Mouse (Mus musculus): ENCODE results near the gene Serpina11.
"Not testable (repeated sequence)": the region's sequence is repeated elsewhere in the genome, so short reads cannot be mapped to it uniquely, and the experiment has no call there.

Gene Serpina11

DNA sequence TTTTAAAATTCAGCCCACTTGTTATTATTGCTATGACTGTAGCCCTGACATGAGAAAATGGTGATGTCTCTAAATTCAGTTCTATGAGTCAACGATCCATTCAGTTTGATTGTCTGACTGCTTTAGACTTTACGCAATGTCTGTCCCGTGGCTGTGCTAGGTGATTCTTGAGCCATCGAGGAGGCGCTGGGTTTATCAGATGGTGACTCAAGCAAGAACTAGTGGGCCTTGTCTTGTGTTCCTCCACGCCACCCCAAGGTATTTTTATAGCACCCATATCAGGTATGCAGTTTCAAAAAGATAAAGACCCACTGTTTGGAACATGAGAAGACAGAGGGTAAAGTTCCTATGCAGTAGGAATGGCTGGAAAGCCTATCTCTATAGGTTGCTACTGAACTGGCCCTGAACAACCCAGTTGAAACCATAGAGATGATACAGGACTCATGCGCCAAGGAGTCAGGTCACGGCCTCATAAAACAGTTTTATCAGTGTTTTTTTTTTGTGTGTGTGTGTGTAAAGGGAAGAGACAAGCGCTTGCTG, 20.1 kb downstream of the Serpina11 start:
- DNase-seq: no peak

DNA sequence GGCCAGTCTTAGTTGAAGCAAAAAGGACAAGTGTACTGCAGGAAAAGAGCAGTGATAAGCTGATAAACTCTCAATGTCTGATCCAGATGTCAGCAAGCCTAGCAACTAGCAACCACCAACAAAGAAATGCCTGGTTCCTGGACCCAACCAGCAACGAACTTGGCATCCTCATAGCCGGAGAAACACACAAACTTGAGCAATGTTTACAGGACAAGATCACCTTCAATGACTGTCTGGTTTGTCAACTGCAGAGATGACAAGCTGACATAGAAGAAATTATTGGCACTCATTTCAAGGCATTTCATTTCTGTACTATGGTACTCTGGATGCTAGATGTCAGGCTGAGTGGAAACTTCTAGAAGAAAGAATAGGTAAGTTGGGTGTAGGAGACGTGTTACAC, 23.0 kb downstream of the Serpina11 start:
- DNase-seq: no peak

DNA sequence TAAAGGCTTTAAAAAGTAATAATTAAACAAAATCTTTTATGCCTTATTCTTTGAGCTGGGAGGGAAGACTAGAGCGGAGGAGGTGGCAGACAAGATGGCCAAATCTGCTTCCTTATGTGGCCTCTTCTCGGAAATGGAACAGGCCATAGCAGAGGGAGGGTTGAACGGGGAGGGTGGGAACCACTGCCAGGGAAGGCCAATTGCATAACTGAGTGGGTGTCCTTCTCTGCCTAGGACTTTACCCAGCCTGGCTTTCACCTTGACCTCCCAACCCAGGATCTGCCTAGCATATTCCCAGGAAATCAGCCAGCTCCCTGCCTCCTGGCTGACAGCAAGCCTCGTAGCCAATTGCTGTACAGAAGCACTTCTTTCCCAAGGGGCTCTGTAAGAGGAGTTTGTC, 26.5 kb downstream of the Serpina11 start:
- DNase-seq: no peak

DNA sequence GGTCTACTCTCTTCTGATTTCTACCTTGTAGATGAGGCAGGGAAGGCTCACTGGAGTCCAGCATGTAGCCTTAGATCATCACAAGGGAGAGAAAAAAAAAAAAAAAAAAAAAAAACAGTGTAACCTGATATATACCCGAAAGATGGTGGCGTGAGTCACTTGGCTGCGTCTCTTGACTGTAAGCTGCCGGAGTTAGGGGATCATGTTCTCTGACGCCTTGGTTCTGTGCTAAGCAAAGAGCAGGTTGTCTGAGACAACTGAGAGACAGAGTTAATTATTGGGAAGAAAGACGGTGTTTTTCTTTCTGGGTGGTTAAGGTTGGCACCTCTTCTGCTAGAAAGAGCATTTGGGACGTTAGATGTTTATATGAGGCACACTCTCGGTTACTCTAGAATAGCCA, 26.9 kb downstream of the Serpina11 start:
- no peak for DNase-seq

DNA sequence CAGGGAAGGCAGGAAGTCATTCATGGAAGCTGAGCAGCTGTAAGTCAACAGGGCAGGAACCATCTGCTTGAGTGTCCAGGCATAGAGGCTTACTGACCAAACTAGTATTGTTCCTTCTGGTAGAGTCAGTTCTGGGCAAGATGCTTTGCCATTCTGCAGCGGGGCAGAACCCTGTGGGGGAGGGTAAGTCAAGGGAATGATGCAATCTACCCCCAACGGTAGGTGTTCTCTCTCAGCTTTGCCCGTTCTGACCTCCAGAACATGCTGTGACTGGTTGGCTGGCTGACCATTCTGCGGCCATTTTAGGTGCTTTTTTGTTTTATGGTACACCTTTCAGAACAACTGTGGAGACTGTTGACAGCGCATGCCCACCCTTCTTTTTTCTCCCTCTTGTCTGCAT, 27.4 kb downstream of the Serpina11 start:
- no peak for DNase-seq

DNA sequence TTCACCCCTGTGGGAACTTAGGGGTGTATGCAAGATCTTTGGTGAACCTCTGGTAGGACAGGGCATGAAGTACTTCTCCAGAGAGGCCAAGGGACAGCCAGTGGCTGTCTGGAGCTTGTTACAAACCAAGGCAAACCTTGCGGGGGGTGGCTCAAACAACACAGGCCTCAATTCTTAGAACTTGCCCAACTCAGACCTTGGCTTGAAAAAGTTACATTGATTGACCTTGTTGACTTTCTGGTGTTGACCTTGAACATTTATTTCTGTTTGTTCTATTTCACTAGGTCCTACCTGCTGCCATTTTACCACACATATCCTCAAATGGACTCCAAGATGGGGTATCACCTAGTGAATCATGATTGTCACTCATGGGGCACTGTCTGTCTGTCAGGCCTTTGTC, 28.0 kb downstream of the Serpina11 start:
- DNase-seq: no peak

DNA sequence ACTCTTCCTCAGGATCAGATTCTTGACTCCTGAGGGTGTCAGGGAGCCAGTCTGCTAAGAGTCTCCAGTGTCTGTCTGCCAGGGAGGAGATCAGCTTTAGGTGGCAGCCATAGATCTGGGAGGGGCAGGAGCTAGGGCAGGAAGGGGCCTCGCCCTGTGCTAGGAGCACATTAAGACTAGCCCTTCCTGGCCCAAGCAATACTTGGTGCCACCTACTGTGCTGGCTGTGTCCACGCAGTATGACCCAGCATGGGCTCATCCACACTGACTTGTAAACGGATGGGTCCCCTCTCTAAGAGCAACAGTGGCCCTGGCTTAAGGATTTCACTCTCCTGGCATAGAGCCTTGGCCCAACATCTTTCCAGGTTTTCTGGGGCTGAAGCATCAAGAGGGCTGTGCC, 31.0 kb downstream of the Serpina11 start, which contains the start of gene Serpina1e:
Gene Serpina1e, minus strand, starts transcription at position 178 of the 400 bp plus-strand sequence.
- no peak for DNase-seq

DNA sequence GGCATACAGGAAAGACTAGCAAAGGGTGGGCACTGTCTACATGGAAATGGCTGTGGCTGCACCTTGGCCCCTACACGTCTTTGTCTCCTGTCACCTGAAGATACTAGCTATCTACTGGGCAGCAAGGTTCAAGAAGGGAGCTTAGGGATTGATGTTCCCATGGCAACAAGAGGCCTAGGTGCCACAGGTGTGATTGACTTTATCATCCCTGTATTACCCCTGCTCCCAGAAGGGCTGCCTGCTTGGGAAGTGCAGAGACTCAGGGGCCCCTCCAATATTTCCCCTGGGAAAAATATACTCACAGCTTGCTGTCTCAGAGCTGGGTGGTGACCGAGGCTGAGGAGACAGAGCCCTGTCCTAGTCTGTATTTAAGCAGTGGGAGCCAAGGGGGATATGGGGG, 33.2 kb downstream of the Serpina11 start:
- DNase-seq: not testable (repeated sequence)

DNA sequence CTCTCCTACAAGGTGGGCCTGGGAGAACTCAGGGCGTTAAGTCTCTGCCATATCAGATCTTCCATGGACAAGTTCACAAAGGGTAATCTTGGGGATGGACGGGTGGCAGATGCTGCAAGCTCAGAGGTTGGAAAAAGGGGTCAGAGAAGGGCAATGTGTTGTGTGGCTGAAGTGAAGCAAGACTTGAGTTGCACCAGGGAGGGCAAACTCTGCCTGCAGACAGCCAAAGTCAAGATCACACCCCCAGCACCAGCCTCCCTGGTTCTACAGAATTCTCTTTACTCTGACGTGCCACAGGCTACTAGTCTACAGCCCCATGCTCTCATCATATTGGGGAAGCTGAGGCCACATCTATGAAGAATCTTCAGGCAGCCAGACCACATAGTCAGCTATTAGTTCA, 36.8 kb downstream of the Serpina11 start:
- DNase-seq: not testable (repeated sequence)

DNA sequence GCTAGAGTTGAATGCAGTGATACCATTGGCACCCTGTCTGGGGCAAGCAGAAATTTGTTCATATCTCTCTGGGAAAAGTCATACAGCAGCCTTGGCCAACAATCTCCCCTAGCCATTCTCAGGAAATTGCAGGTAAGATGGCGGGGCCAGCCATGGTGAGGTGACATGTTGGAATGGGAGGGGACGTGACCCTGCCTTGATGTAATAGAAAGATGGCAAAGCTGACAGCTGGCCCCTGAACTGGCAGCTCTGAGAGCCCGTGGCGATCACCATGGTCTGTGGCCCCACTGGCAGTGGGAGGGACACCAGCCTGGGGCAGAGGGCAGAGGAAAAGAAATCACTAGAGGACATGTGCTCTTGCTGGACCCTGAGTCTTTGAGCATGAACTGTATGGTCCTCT, 43.5 kb downstream of the Serpina11 start:
- DNase-seq: no peak
